Mouse (Mus musculus): ENCODE data around the gene Snu13.

Snu13 gene

DNA sequence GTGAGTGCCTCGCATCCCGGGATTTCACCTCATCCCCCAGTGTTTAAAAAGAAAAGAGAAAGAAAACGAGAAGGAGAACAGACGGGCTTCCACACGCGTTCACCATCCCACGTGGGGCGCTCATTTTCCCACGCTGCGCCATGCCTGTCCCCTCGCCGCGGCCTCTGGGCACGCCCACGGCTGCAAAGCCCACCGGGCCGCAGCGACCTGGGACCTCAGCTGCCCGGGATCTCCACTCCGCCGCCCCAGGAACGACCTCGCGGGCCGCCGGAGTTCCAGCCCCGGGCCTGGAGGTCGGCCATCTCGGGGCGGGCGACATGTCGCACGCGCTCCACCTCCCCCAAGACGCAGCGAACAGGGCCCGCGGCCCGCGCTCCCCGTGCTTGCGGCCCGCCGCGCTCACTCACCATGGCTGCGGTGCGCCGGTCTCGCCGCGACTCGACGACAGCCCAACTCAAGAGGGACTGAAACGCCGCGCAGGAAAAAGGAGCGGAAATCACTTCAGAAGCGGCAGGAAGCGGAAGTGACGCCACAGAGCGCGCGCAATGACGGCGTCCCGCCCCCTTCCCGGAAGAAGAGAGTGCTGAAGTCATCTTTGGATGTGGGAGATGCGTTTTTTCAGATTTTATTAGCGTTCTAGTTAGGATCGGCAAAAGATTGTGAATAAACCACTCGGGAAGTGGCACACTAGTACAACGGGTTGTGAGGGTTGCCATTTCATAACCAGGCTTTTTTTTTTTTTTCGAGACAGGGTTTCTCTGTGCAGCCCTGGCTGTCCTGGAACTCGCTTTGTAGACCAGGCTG is at the start of gene Snu13:
TSS of gene Snu13 (minus strand) at position 519 of the 804 bp plus-strand sequence.
- DNase-seq (ENCODE audit: low spot score in 2 of 2) = peak; percentile 92 to 94

- no peak for DNase-seq (ENCODE audit: low spot score in 2 of 2)
Measured at GRCm38 (mm10) chr15:82091061-82091460, 43.7 kb upstream of the Snu13 start.

GRCm38 (mm10) chr15:82087266-82087665 is 39.9 kb upstream of the Snu13 start:
- no peak for DNase-seq (ENCODE audit: low spot score in 2 of 2)

DNA sequence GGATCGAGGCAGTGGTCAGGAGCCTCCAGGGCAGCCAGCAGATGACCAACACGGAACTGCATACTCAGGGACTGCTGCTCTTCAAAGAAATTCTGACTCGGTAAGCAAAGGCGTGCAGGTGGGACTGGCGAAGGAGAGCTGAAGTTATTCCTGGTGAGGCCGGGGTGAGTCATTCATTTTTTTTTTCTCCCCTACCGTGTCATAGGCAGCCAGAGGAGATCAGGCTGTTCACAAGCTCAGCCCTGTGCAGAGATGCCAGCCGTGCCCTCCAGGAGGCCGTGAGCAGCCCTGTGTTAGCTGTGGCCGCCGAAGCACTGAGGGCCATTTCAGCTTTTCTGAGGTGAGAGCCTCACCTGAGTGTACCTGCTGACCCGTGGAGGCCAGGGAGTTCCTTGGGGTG is 38.7 kb upstream of the Snu13 start:
- peak; percentile 45 to 50 for DNase-seq (ENCODE audit: low spot score in 2 of 2)

DNA sequence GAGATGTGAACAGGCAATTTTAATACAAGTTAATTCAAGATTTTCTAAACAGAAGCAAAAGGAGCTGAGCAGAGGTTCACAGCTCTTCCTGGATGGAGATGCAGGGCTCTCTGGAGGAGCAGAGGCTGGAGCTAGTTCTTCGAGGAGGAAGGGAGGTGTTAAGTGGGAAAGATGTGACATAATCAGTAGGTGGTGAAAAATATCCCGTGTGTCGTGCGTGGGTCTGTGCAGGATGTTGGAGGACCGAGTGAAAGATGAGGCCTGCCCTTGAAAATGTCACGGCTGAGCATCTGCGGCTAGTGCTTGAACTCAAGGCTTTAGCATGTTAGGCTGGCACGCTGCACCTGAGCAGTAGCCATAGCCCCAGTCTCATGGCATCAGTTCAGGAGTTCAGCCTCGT is 38.2 kb upstream of the Snu13 start:
- DNase-seq (ENCODE audit: low spot score in 2 of 2) = peak; percentile 52 to 59

GRCm38 (mm10) chr15:82081161-82081560 is 33.8 kb upstream of the Snu13 start:
- peak; percentile 73 to 77 for DNase-seq (ENCODE audit: low spot score in 2 of 2)

- no peak for DNase-seq (ENCODE audit: low spot score in 2 of 2)
Measured at GRCm38 (mm10) chr15:82079883-82080282, 32.5 kb upstream of the Snu13 start.

GRCm38 (mm10) chr15:82073490-82073889 is 26.1 kb upstream of the Snu13 start:
- no peak for DNase-seq (ENCODE audit: low spot score in 2 of 2)

DNA sequence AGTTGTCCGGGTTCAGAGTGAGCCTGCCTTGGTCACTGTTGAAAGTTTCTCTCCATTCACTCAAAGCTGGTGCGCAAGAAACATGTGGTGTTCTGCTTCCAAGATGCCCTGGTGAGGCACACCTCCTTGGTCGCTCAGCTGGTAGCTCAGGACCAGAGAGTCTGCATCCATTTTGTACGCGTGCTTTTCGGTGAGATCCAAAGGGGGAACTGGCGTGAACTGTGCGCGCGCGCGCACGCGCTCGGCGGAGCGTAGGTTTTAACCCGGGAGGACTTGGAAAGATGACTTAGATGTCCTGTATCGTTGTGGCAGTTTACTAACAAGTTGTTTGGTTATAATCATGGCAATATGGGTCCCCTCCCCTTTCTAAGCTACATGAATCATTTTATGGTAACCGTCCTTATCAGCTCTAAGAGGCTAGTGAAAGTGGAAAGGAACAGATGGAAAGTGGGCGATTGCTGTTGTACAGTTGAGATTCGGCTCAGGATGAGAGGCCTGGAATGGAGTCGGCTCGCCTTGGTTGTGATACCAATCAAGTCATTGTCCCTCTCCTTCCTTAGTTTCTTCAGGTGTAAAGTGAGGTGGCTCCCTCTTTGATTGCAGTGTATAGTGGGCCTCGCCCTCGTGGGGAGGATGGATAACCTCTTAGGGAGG is 24.5 kb upstream of the Snu13 start:
- DNase-seq (ENCODE audit: low spot score in 2 of 2) = peak; percentile 36 to 46

- no peak for DNase-seq (ENCODE audit: low spot score in 2 of 2)
Measured at GRCm38 (mm10) chr15:82069898-82070297, 22.5 kb upstream of the Snu13 start, which contains the start of gene Mei1. Gene Mei1, plus strand, starts transcription at chr15:82069996.

DNA sequence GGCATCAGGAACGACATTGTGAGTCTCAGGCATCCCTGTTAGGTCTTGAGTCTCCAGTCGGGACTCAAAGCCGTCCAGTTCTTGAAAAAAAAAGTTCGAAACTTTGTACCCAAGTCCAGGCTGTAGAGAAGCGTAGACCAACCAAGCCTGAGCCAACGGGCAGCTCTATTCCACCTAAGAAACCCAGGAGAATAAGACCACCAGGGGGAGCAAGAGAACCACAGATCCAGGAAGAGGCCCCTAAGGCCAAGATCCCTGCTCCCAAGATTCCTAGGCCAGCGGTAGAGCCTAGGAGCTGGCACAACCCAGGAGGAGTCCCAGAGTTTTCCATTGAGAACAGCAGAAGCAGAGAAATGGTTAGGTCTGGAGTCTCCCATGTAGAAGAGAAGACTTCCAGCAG is 18.1 kb upstream of the Snu13 start:
- peak; percentile 82 to 87 for DNase-seq (ENCODE audit: low spot score in 2 of 2)

DNA sequence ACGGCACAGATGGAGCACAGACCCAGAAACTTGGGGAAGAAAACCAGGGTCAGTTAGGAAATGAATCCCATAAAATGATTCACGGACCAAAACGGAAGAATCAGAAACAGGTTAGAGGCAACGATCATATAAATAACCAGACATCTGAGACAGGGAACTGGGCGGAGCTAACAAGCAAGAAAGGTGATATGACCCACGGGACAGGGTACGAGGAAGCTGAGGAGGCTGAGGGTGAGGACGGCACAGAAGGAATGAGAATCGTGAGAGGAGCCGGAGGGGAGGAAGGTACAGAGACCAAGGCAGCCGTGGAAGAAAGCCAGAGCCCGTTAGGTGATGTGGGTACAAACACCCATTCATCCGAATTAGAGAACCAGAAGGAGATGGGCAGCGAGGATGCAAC is 16.5 kb upstream of the Snu13 start:
- DNase-seq (ENCODE audit: low spot score in 2 of 2) = no peak

DNA sequence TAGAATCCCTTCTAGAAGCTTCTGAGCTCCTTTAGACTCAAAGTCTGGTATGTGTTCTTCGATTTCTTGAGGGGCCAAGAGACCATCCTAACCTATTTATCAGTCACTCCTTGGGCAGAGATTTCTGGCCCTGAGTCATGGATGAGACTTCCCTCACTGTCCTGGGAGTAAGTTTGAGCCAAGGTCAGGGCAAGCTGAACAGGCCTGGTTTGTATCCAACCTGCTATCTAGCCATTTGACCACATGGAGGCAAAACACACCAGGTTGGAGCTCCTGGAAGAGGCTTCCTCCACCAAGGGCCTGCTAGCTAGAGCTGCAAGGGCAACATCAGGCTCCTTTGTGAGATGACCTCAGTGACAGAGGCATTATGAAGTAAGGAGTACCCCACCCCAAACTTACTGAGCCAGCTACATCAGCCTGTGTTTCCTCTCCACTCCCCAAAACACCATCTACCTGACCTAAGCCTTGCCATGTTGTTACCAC is 11.4 kb upstream of the Snu13 start, which contains the start of gene 4930407I10Rik:
TSS of gene 4930407I10Rik (plus strand) at position 433 of the 483 bp plus-strand sequence.
- no peak for DNase-seq (ENCODE audit: low spot score in 2 of 2)

GRCm38 (mm10) chr15:82052544-82052943 is 5.1 kb upstream of the Snu13 start:
- no peak for DNase-seq (ENCODE audit: low spot score in 2 of 2)

GRCm38 (mm10) chr15:82046246-82046891 is 1.0 kb downstream of the Snu13 start:
- DNase-seq (ENCODE audit: low spot score in 2 of 2) = no peak

- no peak for DNase-seq (ENCODE audit: low spot score in 2 of 2)
Measured at GRCm38 (mm10) chr15:82044166-82044784, 3.1 kb downstream of the Snu13 start.

- peak in 1 of 2 experiments; percentile 41 for DNase-seq (ENCODE audit: low spot score in 2 of 2)
Measured at GRCm38 (mm10) chr15:82040650-82041049, 6.7 kb downstream of the Snu13 start.

DNA sequence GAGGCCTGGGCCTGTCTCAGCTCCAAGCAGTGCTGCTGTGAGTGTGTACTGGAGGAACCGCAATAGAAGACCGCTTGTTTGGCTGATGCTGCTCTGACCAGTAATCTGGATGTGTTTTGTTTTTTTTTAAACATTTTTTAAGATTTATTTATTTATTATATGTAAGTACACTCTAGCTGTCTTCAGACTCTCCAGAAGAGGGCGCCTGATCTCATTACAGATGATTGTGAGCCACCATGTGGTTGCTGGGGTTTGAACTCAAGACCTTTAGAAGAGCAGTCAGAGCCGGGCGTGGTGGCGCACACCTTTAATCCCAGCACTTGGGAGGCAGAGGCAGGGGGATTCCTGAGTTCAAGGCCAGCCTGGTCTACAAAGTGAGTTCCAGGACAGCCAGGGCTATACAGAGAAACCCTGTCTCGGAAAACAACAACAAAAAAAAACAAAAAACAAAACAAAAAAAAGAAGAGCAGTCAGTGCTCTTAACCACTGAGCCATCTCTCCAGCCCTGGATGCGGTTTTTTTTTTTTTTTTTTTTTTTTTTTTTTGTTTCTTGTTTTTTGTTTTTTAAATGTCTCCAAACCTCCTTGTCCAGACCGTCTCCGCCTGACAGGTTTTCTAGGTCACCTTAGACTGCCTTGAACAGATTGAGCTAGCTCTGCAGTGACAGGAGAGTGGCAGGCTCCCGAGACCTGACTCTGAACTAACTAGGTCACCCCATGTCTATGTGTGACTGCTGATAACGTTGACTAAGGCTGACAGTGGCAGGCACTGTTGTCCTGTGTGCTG is 11.3 kb downstream of the Snu13 start:
- DNase-seq (ENCODE audit: low spot score in 2 of 2) = peak in 1 of 2 experiments; percentile 50

DNA sequence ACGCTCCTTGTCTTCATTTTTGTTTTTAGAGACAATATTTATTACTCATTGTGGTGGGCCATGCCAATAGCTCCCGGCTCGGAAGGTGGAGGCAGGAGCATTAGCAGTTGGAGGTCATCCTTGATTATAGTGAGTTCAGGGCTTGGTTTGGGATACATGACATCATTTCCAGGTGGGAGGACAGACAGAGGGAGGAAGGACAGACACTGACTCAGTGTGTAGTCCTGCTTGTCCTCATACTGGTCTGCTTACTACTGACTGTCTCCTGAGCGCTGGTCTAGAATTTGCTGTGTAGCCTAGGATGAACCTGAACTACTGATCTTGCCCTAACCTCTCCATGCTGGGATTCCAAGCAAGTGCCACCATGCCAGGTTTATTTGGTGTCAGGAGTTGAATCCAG is 13.6 kb downstream of the Snu13 start, which contains the start of gene Desi1:
TSS of gene Desi1 (minus strand) at position 101 of the 400 bp plus-strand sequence.
- DNase-seq (ENCODE audit: low spot score in 2 of 2) = no peak

- no peak for DNase-seq (ENCODE audit: low spot score in 2 of 2)
Measured at GRCm38 (mm10) chr15:82032386-82032785, 15.0 kb downstream of the Snu13 start.

GRCm38 (mm10) chr15:82027726-82028125 is 19.7 kb downstream of the Snu13 start:
- DNase-seq (ENCODE audit: low spot score in 2 of 2) = no peak
